Mouse (Mus musculus): ENCODE results near the gene Lrrc8d.

GRCm38 (mm10) chr5:105793548-105793940 lies 93.8 kb downstream of the Lrrc8d start:
- TF ChIP-seq CTCF (IDR thresholded peaks at IDR 0.05; ENCODE audit: borderline replicate concordance, insufficient read depth, low read length) (no peak), POLR2A (IDR thresholded peaks at IDR 0.05; ENCODE audit: low read depth, low read length) (no peak)

All from embryonic fibroblast, embryonic 13.5 days (primary cell).